Mouse (Mus musculus) megakaryocyte, adult 5-6 weeks (primary cell): Measurements from ENCODE around the gene Klra9. TPM values are rescaled to one million over a fixed set of nuclear protein-coding genes. Genes with fewer than 3 reads are reported as not detected.
"Not testable (repeated sequence)": the region's sequence is repeated elsewhere in the genome, so short reads cannot be mapped to it uniquely, and the experiment has no call there.

Experiments
- ATAC-seq: 2 replicates; pipeline ENCODE4 v1.8.0; 2016; ENCODE audit warnings: mild to moderate bottlenecking, inconsistent platforms; ENCODE audit not compliant: poor library complexity, severe bottlenecking
- total RNA-seq, 2 experiments: library from RNA; stranded (forward) in 1 of 2; stranded (reverse) in 1 of 2; fragments of 153-499, 151-499 nt in 1 of 2; fragments of 221-1000, 200-1000 nt in 1 of 2; gene quantifications; 2 replicates each; pipeline versions ENCODE4 v1.2.3 to v1.2.4; 2015 to 2017

Klra9 gene
- total RNA-seq (2015), result 2.2 and 6.7 TPM in 2 replicates
- total RNA-seq (2017), result 0.84 and 2.9 TPM in 2 replicates

DNA sequence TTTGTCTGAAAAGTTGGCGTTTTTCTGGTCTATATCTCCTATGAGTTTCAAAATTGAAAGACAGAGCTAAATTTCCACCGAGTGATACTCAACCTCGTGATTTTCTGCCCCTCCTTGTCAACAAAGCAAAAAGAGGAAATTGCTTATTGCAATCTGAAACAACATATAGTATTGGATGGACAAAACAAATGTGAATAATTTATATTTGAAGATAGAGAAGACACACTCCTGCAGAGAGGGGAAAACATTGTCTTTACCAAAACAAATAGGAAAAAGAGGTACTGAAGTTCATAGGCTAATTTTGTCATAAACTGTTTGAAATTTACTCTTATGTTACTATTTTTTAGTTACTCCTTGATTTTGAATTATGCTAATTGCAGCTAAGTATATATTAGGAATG, at the start of gene Klra9:
Gene Klra9 (minus strand): TSS at position 101 of the 400 bp plus-strand sequence.
- not testable (repeated sequence) for ATAC-seq

DNA sequence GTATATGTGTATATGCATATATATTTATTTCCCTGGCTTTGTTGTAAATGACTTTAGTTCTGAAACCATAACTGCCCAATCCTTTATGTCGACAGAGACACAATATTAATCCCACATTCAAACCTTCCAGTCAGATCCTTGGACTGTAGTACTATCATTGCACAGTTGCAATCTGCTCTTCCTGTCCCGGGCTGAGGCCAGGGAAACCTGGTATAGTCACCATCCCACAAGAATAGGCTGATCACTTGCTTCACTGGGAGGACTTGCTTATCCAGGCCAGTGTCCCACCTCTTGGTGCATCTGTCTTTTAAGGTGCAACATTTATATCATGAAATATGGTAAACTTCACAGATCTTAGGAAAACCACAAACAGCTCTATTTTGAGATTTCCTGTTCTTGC, 44.6 kb upstream of the Klra9 start:
- 0 out of 2 replicates have a peak, but pooled peaks have one; percentile 14 for ATAC-seq

DNA sequence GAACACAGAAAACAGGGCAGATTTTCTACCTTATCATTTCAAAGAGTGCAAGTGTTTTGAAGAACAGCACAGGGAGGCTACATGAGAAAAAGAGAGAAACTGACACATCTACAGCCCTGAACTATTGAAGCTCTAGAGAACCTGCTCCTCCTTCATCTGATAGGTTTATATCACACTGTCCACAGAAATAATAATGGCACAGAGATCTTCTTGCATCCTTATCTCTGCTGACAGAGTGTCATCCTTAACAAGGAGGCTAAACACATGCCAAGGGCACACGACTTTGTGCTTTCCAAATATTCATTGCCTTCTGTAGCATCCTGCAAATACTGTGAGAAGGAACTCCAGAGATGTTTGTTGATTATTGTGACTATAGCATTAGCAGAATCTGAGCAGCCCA, 43.7 kb upstream of the Klra9 start:
- ATAC-seq, result no peak

GRCm38 (mm10) chr6:130233222-130233621, 40.3 kb upstream of the Klra9 start, which contains the start of gene Klra7:
Klra7 (minus strand) TSS chr6:130233322.
- ATAC-seq, result no peak

GRCm38 (mm10) chr6:130197453-130197852, 4.5 kb upstream of the Klra9 start:
- ATAC-seq, result peak; percentile 33; the same call in 1 of the 2 replicates

DNA sequence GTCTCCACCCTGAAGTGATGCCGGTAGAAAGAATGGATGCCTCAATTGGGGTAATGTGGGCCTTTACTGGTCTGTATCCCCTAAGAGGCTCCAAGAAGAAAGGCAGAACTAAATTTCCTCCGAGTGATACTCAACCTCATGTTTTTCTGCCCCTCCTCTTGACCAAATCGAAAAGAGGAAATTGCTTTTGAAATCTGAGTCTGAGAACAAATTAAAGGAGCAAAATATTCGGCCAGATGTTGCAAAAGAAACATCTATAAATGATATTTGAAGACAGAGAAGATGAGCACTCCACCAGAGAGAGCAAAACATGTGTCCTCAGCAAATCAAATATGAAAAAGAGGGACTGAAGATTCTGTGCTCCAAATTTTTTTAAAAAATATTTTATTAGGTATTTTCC, 63.1 kb downstream of the Klra9 start, which contains the start of gene Klra8:
Gene Klra8 (minus strand): TSS at position 101 of the 400 bp plus-strand sequence.
- ATAC-seq, result not testable (repeated sequence)

Other genes starting within 250 kb of the Klra9 start
- 1.3 TPM in 2 replicates for gene Klra6, start 166.2 kb downstream of the Klra9 start, total RNA-seq (2015)
- 1.9 and 2.6 TPM in 2 replicates for gene Klra6, start 166.2 kb downstream of the Klra9 start, total RNA-seq (2017)
- gene Klra4, start 125.8 kb downstream of the Klra9 start, total RNA-seq (2015), result 0.69 and 5.3 TPM in 2 replicates
- gene Klra4, start 125.8 kb downstream of the Klra9 start, total RNA-seq (2017), result 0.22 and 2.3 TPM in 2 replicates
- gene Klra8, start 63.2 kb downstream of the Klra9 start, total RNA-seq (2015), result 6.4 and 7.7 TPM in 2 replicates
- 1.1 and 8.5 TPM in 2 replicates for gene Klra8, start 63.2 kb downstream of the Klra9 start, total RNA-seq (2017)
- 1.6 and 9.0 TPM in 2 replicates for gene Klra7, start 40.2 kb upstream of the Klra9 start, total RNA-seq (2015)
- gene Klra7, start 40.2 kb upstream of the Klra9 start, total RNA-seq (2017), result 2.4 and 4.8 TPM in 2 replicates
- gene Klra10, start 88.8 kb upstream of the Klra9 start, total RNA-seq (2015), result 2.5 TPM in 1 of 2 replicates, not detected in the other
- gene Klra10, start 88.8 kb upstream of the Klra9 start, total RNA-seq (2017), result 3.8 TPM in 1 of 2 replicates, not detected in the other
- gene Klra3, start 144.5 kb upstream of the Klra9 start, total RNA-seq (2015), result 1.3 and 2.4 TPM in 2 replicates
- gene Klra3, start 144.5 kb upstream of the Klra9 start, total RNA-seq (2017), result 0.37 and 0.51 TPM in 2 replicates
- 1.4 and 2.7 TPM in 2 replicates for gene Klra1, start 193.8 kb upstream of the Klra9 start, total RNA-seq (2015)
- gene Klra1, start 193.8 kb upstream of the Klra9 start, total RNA-seq (2017), result 1.8 and 2.3 TPM in 2 replicates